Mouse (Mus musculus) stomach, embryonic 14.5 days (tissue): ENCODE data around the gene Asnsd1. TPM values are rescaled to one million over a fixed set of nuclear protein-coding genes. Genes with fewer than 3 reads are reported as not detected.
"Not testable (repeated sequence)": the region's sequence is repeated elsewhere in the genome, so short reads cannot be mapped to it uniquely, and the experiment has no call there.

ENCODE experiments used
- ATAC-seq: fragments of 200-750 bp; cut with Nextera tagmentation; 2 replicates; pipeline ENCODE4 v1.8.0; 2017; ENCODE audit warnings: low read depth, moderate TSS enrichment; ENCODE audit not compliant: insufficient number of reproducible peaks, insufficient read depth, low FRiP score
- H3K27ac ChIP-seq: fragments of 300-500 bp; sonication (generic); 2 replicates; pipeline ENCODE4 v1.5.1; 2014; ENCODE audit warnings: mild to moderate bottlenecking, low read length, moderate library complexity, mixed read lengths
- H3K27me3 ChIP-seq: fragments of 300-500 bp; sonication (generic); 2 replicates; pipeline ENCODE4 v1.6.1; 2014; ENCODE audit warnings: low read length, control low read depth, mixed read lengths; ENCODE audit not compliant: control insufficient read depth, insufficient read depth
- H3K36me3 ChIP-seq: fragments of 300-500 bp; sonication (generic); 2 replicates; pipeline ENCODE4 v1.6.1; 2014; ENCODE audit warnings: mild to moderate bottlenecking, control low read depth, low read length, moderate library complexity, mixed read lengths; ENCODE audit not compliant: control insufficient read depth, insufficient read depth
- H3K4me1 ChIP-seq: fragments of 300-500 bp; sonication (generic); 2 replicates; pipeline ENCODE4 v1.6.1; 2014; ENCODE audit warnings: low read length, control low read depth, mixed read lengths; ENCODE audit not compliant: control insufficient read depth, insufficient read depth
- H3K4me2 ChIP-seq: fragments of 300-500 bp; sonication (generic); replicated peaks from 2 replicates; pipeline ENCODE4 v1.6.1; 2014; ENCODE audit warnings: low read depth, low read length, control low read depth
- H3K4me3 ChIP-seq: fragments of 300-500 bp; sonication (generic); 2 replicates; pipeline ENCODE4 v1.5.1; 2014; ENCODE audit warnings: low read depth, low read length, control low read depth
- H3K9ac ChIP-seq: fragments of 300-500 bp; sonication (generic); replicated peaks from 2 replicates; pipeline ENCODE4 v1.6.1; 2014; ENCODE audit warnings: low read depth, mild to moderate bottlenecking, control low read depth, low read length, moderate library complexity, mixed read lengths
- H3K9me3 ChIP-seq: fragments of 300-500 bp; sonication (generic); 2 replicates; pipeline ENCODE4 v1.6.1; 2016; ENCODE audit warnings: low read depth, low read length, control low read depth; ENCODE audit not compliant: control insufficient read depth
- WGBS: fragments of 180-500 bp; shearing (Covaris S2); extraction: QIAGEN DNeasy Blood & Tissue Kit; methylation state at CpG from one replicate; pipeline ENCODE4 v1.1.7; 2014; 5-methylcytosine and 5-hydroxymethylcytosine counted together
- polyA plus RNA-seq: library from polyadenylated mRNA; unstranded; fragments of >200 nt; fragmentation: Nextera tagmentation; extraction: Ambion mirVana; gene quantifications from 2 replicates; pipeline ENCODE4 v1.2.1, GENCODE M21; 2014

The Asnsd1 gene
- polyA plus RNA-seq, result 73.1 and 74.6 TPM in 2 replicates

GRCm38 (mm10) chr1:53352327-53353261, at the start of gene Asnsd1, which contains the start of the genes Asdurf and Gm28551:
Gene Asnsd1 (minus strand): TSS chr1:53352752.
Gene Asdurf (minus strand): TSS chr1:53352619.
Gene Gm28551 (minus strand): TSS chr1:53352667.
- peak; percentile 100 for ATAC-seq
- WGBS, result under 1% methylated on average over 44 of the region's 44 CpGs
- Histone ChIP-seq H3K9me3 (no peaks in the 10 kb centered on the region), H3K4me3 (peak within 1 kb of the TSS; percentile 80), H3K27ac (peak within 1 kb of the TSS; percentile 81), H3K4me2 (peak within 1 kb of the TSS; percentile 38), H3K4me1 (peaks cover 5% of the 10 kb centered on the region; the same call in 1 of the 2 replicates), H3K27me3 (no peaks in the 10 kb centered on the region), H3K9ac (peak within 1 kb of the TSS; percentile 93), H3K36me3 (peaks cover 10% of the 10 kb centered on the region)

GRCm38 (mm10) chr1:53393936-53394760, 41.6 kb upstream of the Asnsd1 start:
- H3K9me3 ChIP-seq, H3K36me3 ChIP-seq, H3K27me3 ChIP-seq, H3K4me1 ChIP-seq, H3K4me3 ChIP-seq, ATAC-seq, H3K27ac ChIP-seq, H3K9ac ChIP-seq: not testable (repeated sequence)
- H3K4me2 ChIP-seq, result 0 out of 2 replicates have a peak overlapping the region, but pooled peaks have one; percentile 7
- 30% methylated on average over 21 of the region's 21 CpGs for WGBS

- Histone ChIP-seq H3K36me3 (no peaks in the 10 kb centered on the region), H3K4me1 (no peaks in the 10 kb centered on the region), H3K9me3 (no peaks in the 10 kb centered on the region), H3K27me3 (no peaks in the 10 kb centered on the region), H3K9ac (no peak overlapping the region), H3K4me2 (no peak overlapping the region), H3K4me3 (no peak overlapping the region), H3K27ac (no peak overlapping the region)
- ATAC-seq, result no peak
- 91% methylated on average over 11 of the region's 14 CpGs for WGBS
Observed at GRCm38 (mm10) chr1:53388762-53389161, 36.2 kb upstream of the Asnsd1 start.

GRCm38 (mm10) chr1:53384085-53384688, 31.6 kb upstream of the Asnsd1 start:
- no peaks in the 10 kb centered on the region for H3K27me3 ChIP-seq
- H3K9ac ChIP-seq, result no peak overlapping the region
- no peaks in the 10 kb centered on the region for H3K4me1 ChIP-seq
- ATAC-seq, result no peak
- no peak overlapping the region for H3K27ac ChIP-seq
- no peaks in the 10 kb centered on the region for H3K9me3 ChIP-seq
- no peak overlapping the region for H3K4me2 ChIP-seq
- H3K4me3 ChIP-seq, result no peak overlapping the region
- no peaks in the 10 kb centered on the region for H3K36me3 ChIP-seq
- 70% methylated on average over 6 of the region's 6 CpGs for WGBS

GRCm38 (mm10) chr1:53377731-53378130, 25.2 kb upstream of the Asnsd1 start:
- no peak overlapping the region for H3K9ac ChIP-seq
- no peaks in the 10 kb centered on the region for H3K4me1 ChIP-seq
- H3K4me2 ChIP-seq, result no peak overlapping the region
- H3K27ac ChIP-seq, result no peak overlapping the region
- ATAC-seq, result no peak
- no peak overlapping the region for H3K4me3 ChIP-seq
- H3K36me3 ChIP-seq, result no peaks in the 10 kb centered on the region
- H3K9me3 ChIP-seq, result no peaks in the 10 kb centered on the region
- H3K27me3 ChIP-seq, result no peaks in the 10 kb centered on the region
- 67% methylated on average over 3 of the region's 3 CpGs for WGBS

GRCm38 (mm10) chr1:53375965-53376364, 23.4 kb upstream of the Asnsd1 start:
- H3K4me2 ChIP-seq, H3K4me1 ChIP-seq, H3K27ac ChIP-seq, H3K27me3 ChIP-seq, H3K9ac ChIP-seq, H3K4me3 ChIP-seq, ATAC-seq, H3K9me3 ChIP-seq, H3K36me3 ChIP-seq: not testable (repeated sequence)
- 75% methylated on average over 2 of the region's 2 CpGs for WGBS

GRCm38 (mm10) chr1:53358988-53359387, 6.4 kb upstream of the Asnsd1 start:
- Histone ChIP-seq H3K27ac (no peak overlapping the region), H3K4me1 (no peaks in the 10 kb centered on the region), H3K4me2 (no peak overlapping the region), H3K4me3 (no peak overlapping the region), H3K9ac (no peak overlapping the region), H3K9me3 (no peaks in the 10 kb centered on the region), H3K36me3 (no peaks in the 10 kb centered on the region), H3K27me3 (no peaks in the 10 kb centered on the region)
- ATAC-seq, result no peak

- no peak overlapping the region for H3K4me3 ChIP-seq
- H3K9ac ChIP-seq, result no peak overlapping the region
- H3K9me3 ChIP-seq, result peaks cover 4% of the 10 kb centered on the region; the same call in 1 of the 2 replicates
- H3K27ac ChIP-seq, result no peak overlapping the region
- ATAC-seq, result no peak
- H3K4me2 ChIP-seq, result no peak overlapping the region
- H3K36me3 ChIP-seq, result peaks cover 17% of the 10 kb centered on the region
- WGBS, result 96% methylated on average over 2 of the region's 2 CpGs
- no peaks in the 10 kb centered on the region for H3K4me1 ChIP-seq
- H3K27me3 ChIP-seq, result no peaks in the 10 kb centered on the region
Observed at GRCm38 (mm10) chr1:53341071-53341470, 11.5 kb downstream of the Asnsd1 start.
